In genomic region chrX:110813401-110813800, GRCm38 (mm10) we compare ENCODE assay signal across 15 mouse cellular contexts. TPM values are rescaled to one million over a fixed set of nuclear protein-coding genes. Genes with fewer than 3 reads are reported as not detected.
A peak's percentile ranks its signal among the peaks of the same experiment; 100 is the strongest.
DNase-seq lines count a peak whose midpoint lies in the region; ATAC-seq lines count a peak whose summit lies in the region.
"Had no signal": no experiment of that assay in that cellular context is flagged by ENCODE, and none has a peak within 500 bp of the region (broad histone marks: within the 10 kb centered on the region; RNA-seq: fewer than 3 reads in every experiment).

No protein-coding gene starts in this region.

- no peak for ATAC-seq in heart, embryonic 13.5 days (ENCODE audit: extremely low read depth, insufficient number of reproducible peaks, low FRiP score, low TSS enrichment)
- ATAC-seq in forebrain, embryonic 11.5 days (replicated peaks; ENCODE audit: low FRiP score), result no peak
- ATAC-seq in hindbrain, embryonic 15.5 days (ENCODE audit: low FRiP score, low read depth), result no peak
- no peak for ATAC-seq in neural tube, embryonic 13.5 days (ENCODE audit: low read depth)
- no peak for ATAC-seq in erythroblast, adult 5-6 weeks (replicated peaks; ENCODE audit: low FRiP score, poor library complexity, severe bottlenecking)

- peaks cover 55% of the 10 kb centered on the region for H3K27me3 ChIP-seq in heart, embryonic 13.5 days (replicated peaks)
- H3K27me3 ChIP-seq in forebrain, embryonic 11.5 days (ENCODE audit: control insufficient read depth, insufficient read depth, low read length), result no peaks in the 10 kb centered on the region
- H3K27me3 ChIP-seq in hindbrain, embryonic 15.5 days, result no peaks in the 10 kb centered on the region
- H3K27me3 ChIP-seq in neural tube, embryonic 13.5 days, result no peaks in the 10 kb centered on the region

- no peak overlapping the region for H3K9ac ChIP-seq in heart, embryonic 13.5 days
- no peak overlapping the region; the same call in 1 of the 2 replicates for H3K9ac ChIP-seq in forebrain, embryonic 11.5 days (ENCODE audit: low read length)
- H3K9ac ChIP-seq in hindbrain, embryonic 15.5 days, result peak overlapping the region; percentile 31
- peak overlapping the region; percentile 44 for H3K9ac ChIP-seq in neural tube, embryonic 13.5 days

- no peak for DNase-seq in heart, postnatal 4 days
- DNase-seq in forebrain, embryonic 11.5 days (ENCODE audit: low spot score), result no peak
- no peak for DNase-seq in spleen, postnatal 36 days (ENCODE audit: low spot score in 2 of 2)
- no peak for DNase-seq in kidney, postnatal 14 days
- DNase-seq: B cell, adult 2 months; kidney, adult 11 months had no signal

- H3K4me3 ChIP-seq in heart, embryonic 13.5 days, result no peak overlapping the region
- no peak overlapping the region; the same call in 1 of the 2 replicates for H3K4me3 ChIP-seq in forebrain, embryonic 11.5 days (ENCODE audit: low read depth, low read length)
- peak overlapping the region; percentile 60 for H3K4me3 ChIP-seq in hindbrain, embryonic 15.5 days
- peak overlapping the region; percentile 58 for H3K4me3 ChIP-seq in neural tube, embryonic 13.5 days
- H3K4me3 ChIP-seq: erythroblast, embryonic 14.5 days had no signal

- H3K36me3 ChIP-seq in heart, embryonic 13.5 days, result no peaks in the 10 kb centered on the region
- no peaks in the 10 kb centered on the region for H3K36me3 ChIP-seq in forebrain, embryonic 11.5 days (ENCODE audit: control insufficient read depth, insufficient read depth, low read length)
- H3K36me3 ChIP-seq in hindbrain, embryonic 15.5 days, result no peaks in the 10 kb centered on the region
- no peaks in the 10 kb centered on the region for H3K36me3 ChIP-seq in neural tube, embryonic 13.5 days
- H3K36me3 ChIP-seq: G1E; limb, embryonic 10.5 days had no signal

- peak overlapping the region; percentile 76 for H3K4me2 ChIP-seq in heart, embryonic 13.5 days
- H3K4me2 ChIP-seq in forebrain, embryonic 11.5 days (ENCODE audit: low read depth, low read length, severe bottlenecking), result peak overlapping the region; percentile 42
- peak overlapping the region; percentile 57 for H3K4me2 ChIP-seq in hindbrain, embryonic 15.5 days
- peak overlapping the region; percentile 57 for H3K4me2 ChIP-seq in neural tube, embryonic 13.5 days

- no peak overlapping the region for H3K27ac ChIP-seq in heart, embryonic 13.5 days (replicated peaks)
- H3K27ac ChIP-seq in forebrain, embryonic 11.5 days (ENCODE audit: low read depth, low read length), result peak overlapping the region; percentile 25
- H3K27ac ChIP-seq in hindbrain, embryonic 15.5 days (replicated peaks), result peak overlapping the region; percentile 70
- peak overlapping the region; percentile 77 for H3K27ac ChIP-seq in neural tube, embryonic 13.5 days (replicated peaks)
- H3K27ac ChIP-seq: limb, embryonic 10.5 days had no signal

- H3K4me1 ChIP-seq in heart, embryonic 13.5 days, result peaks cover 4% of the 10 kb centered on the region; the same call in 1 of the 2 replicates
- H3K4me1 ChIP-seq in forebrain, embryonic 11.5 days (replicated peaks; ENCODE audit: control insufficient read depth, insufficient read depth, low read length), result peaks cover 2% of the 10 kb centered on the region; the same call in 1 of the 2 replicates
- H3K4me1 ChIP-seq in hindbrain, embryonic 15.5 days (replicated peaks), result 0 out of 2 replicates have a peak, but pooled peaks cover 3% of the 10 kb centered on the region
- H3K4me1 ChIP-seq in neural tube, embryonic 13.5 days (replicated peaks), result no peaks in the 10 kb centered on the region
- H3K4me1 ChIP-seq: limb, embryonic 10.5 days had no signal

- no peaks in the 10 kb centered on the region for H3K9me3 ChIP-seq in heart, embryonic 13.5 days
- H3K9me3 ChIP-seq in forebrain, embryonic 11.5 days (ENCODE audit: control insufficient read depth, low read length), result no peaks in the 10 kb centered on the region
- H3K9me3 ChIP-seq in hindbrain, embryonic 15.5 days, result no peaks in the 10 kb centered on the region
- H3K9me3 ChIP-seq in neural tube, embryonic 13.5 days, result no peaks in the 10 kb centered on the region
- H3K9me3 ChIP-seq: limb, embryonic 10.5 days had no signal

- 24% methylated on average over 5 of the region's 5 CpGs for WGBS in heart, embryonic 13.5 days
- 11% methylated on average over 5 of the region's 5 CpGs for WGBS in forebrain, embryonic 11.5 days
- WGBS in hindbrain, embryonic 15.5 days, result 19% methylated on average over 5 of the region's 5 CpGs
- 21% methylated on average over 5 of the region's 5 CpGs for WGBS in neural tube, embryonic 13.5 days

RNA-seq across cellular contexts. Expression of gene Pou3f4, which starts 0.7 kb away (rescaled TPM):
- 0.08 and 0.11 TPM in 2 replicates for polyA plus RNA-seq in heart, embryonic 13.5 days (2015; fragmentation: Nextera tagmentation; extraction: Ambion mirVana)
- total RNA-seq in heart, postnatal 4 days (2021), result not detected
- 8.3 and 10.1 TPM in 2 replicates for polyA plus RNA-seq in forebrain, embryonic 11.5 days (2014; fragmentation: Nextera tagmentation; extraction: Ambion mirVana)
- 7.7 and 14.6 TPM in 2 replicates for polyA plus RNA-seq in hindbrain, embryonic 15.5 days (2015; fragmentation: Nextera tagmentation; extraction: Ambion mirVana)
- 10.2 and 11.5 TPM in 2 replicates for polyA plus RNA-seq in neural tube, embryonic 13.5 days (2015; fragmentation: Nextera tagmentation; extraction: Ambion mirVana)
- total RNA-seq in erythroblast, adult 5-6 weeks (2015; ENCODE audit: low replicate concordance), result not detected in 2 replicates
- total RNA-seq in erythroblast, adult 5-6 weeks (2017; ENCODE audit: low replicate concordance), result not detected in 2 replicates
- polyA plus RNA-seq: erythroblast, embryonic 14.5 days; G1E; large intestine, adult 2 months; testis, adult 2 months had no signal

Comparison
In these comparisons a context has a peak if more than half of its experiments do, and no peak if none do; other contexts are left out.
1. H3K4me3 ChIP-seq: peak in hindbrain, embryonic 15.5 days (single experiment) and neural tube, embryonic 13.5 days (single experiment); none in heart, embryonic 13.5 days (single experiment) and forebrain, embryonic 11.5 days (single experiment).
2. H3K9ac ChIP-seq: peak in hindbrain, embryonic 15.5 days (single experiment) and neural tube, embryonic 13.5 days (single experiment); none in heart, embryonic 13.5 days (single experiment) and forebrain, embryonic 11.5 days (single experiment).
3. Peak in every context shown above with its lines, with median percentiles within 50 percentile points of each other: H3K4me2 ChIP-seq.